Mouse (Mus musculus) forebrain, embryonic 15.5 days (tissue): ENCODE results near the gene Itgav. TPM values are rescaled to one million over a fixed set of nuclear protein-coding genes. Genes with fewer than 3 reads are reported as not detected.

Experiments
- ATAC-seq: fragments of 200-750 bp; cut with Nextera tagmentation; replicated peaks from 2 replicates; pipeline ENCODE4 v1.8.0; 2017; ENCODE audit warnings: mild to moderate bottlenecking, moderate TSS enrichment, moderate library complexity
- H3K27ac ChIP-seq: fragments of 300-500 bp; sonication (generic); replicated peaks from 2 replicates; pipeline ENCODE4 v1.5.1; 2015; ENCODE audit warnings: mild to moderate bottlenecking, inconsistent platforms
- H3K27me3 ChIP-seq: fragments of 300-500 bp; sonication (generic); 2 replicates; pipeline ENCODE4 v1.6.1; 2015; ENCODE audit warnings: inconsistent platforms
- H3K36me3 ChIP-seq: fragments of 300-500 bp; sonication (generic); 2 replicates; pipeline ENCODE4 v1.6.1; 2015; ENCODE audit warnings: mild to moderate bottlenecking, inconsistent platforms
- H3K4me1 ChIP-seq: fragments of 300-500 bp; sonication (generic); 2 replicates; pipeline ENCODE4 v1.6.1; 2015; ENCODE audit warnings: inconsistent platforms
- H3K4me2 ChIP-seq: fragments of 300-500 bp; sonication (generic); replicated peaks from 2 replicates; pipeline ENCODE4 v1.6.1; 2015; ENCODE audit warnings: mild to moderate bottlenecking, inconsistent platforms
- H3K4me3 ChIP-seq: fragments of 300-500 bp; sonication (generic); 2 replicates; pipeline ENCODE4 v1.5.1; 2015; ENCODE audit warnings: mild to moderate bottlenecking, inconsistent platforms
- H3K9ac ChIP-seq: fragments of 300-500 bp; sonication (generic); replicated peaks from 2 replicates; pipeline ENCODE4 v1.6.1; 2015; ENCODE audit warnings: mild to moderate bottlenecking, inconsistent platforms
- H3K9me3 ChIP-seq: fragments of 300-500 bp; sonication (generic); 2 replicates; pipeline ENCODE4 v1.6.1; 2016; ENCODE audit warnings: inconsistent platforms
- WGBS: fragments of 180-500 bp; shearing (Covaris S2); methylation state at CpG from one replicate; pipeline ENCODE4 v1.1.7; 2015; ENCODE audit warnings: mixed read lengths; 5-methylcytosine and 5-hydroxymethylcytosine counted together
- polyA plus RNA-seq: library from polyadenylated mRNA; unstranded; fragments of >200 nt; fragmentation: Nextera tagmentation; extraction: Ambion mirVana; gene quantifications from 2 replicates; pipeline ENCODE4 v1.2.1, GENCODE M21; 2015

The Itgav gene
- polyA plus RNA-seq, 1 experiment from 2014 or later = 19.9 TPM

- Histone ChIP-seq H3K4me1 (peaks cover 9% of the 10 kb centered on the region), H3K9ac (no peak overlapping the region), H3K4me2 (no peak overlapping the region), H3K36me3 (no peaks in the 10 kb centered on the region), H3K27me3 (no peaks in the 10 kb centered on the region), H3K4me3 (no peak overlapping the region), H3K27ac (no peak overlapping the region), H3K9me3 (no peaks in the 10 kb centered on the region)
- no peak for ATAC-seq
- 71% methylated on average over 4 of the region's 4 CpGs for WGBS
Observed at GRCm38 (mm10) chr2:83795766-83796165, 71.6 kb downstream of the Itgav start.

GRCm38 (mm10) chr2:83797902-83798497 lies 73.8 kb downstream of the Itgav start:
- Histone ChIP-seq H3K9ac (no peak overlapping the region), H3K4me2 (no peak overlapping the region), H3K36me3 (no peaks in the 10 kb centered on the region), H3K27me3 (no peaks in the 10 kb centered on the region), H3K4me3 (no peak overlapping the region), H3K4me1 (peaks cover 5% of the 10 kb centered on the region), H3K27ac (no peak overlapping the region), H3K9me3 (no peaks in the 10 kb centered on the region)
- 24% methylated on average over 9 of the region's 9 CpGs for WGBS
- ATAC-seq = peak; percentile 48; the same call in 1 of the 2 replicates

- peak within 1 kb of the TSS; percentile 62 for H3K4me3 ChIP-seq
- H3K27ac ChIP-seq = peak within 1 kb of the TSS; percentile 92
- no peaks in the 10 kb centered on the region for H3K9me3 ChIP-seq
- H3K9ac ChIP-seq = peak within 1 kb of the TSS; percentile 92
- peaks cover 30% of the 10 kb centered on the region for H3K4me1 ChIP-seq
- H3K27me3 ChIP-seq = no peaks in the 10 kb centered on the region
- peak within 1 kb of the TSS; percentile 55 for H3K4me2 ChIP-seq
- H3K36me3 ChIP-seq = no peaks in the 10 kb centered on the region
- ATAC-seq = peak; percentile 95
- under 1% methylated on average over 63 of the region's 63 CpGs for WGBS
Observed at GRCm38 (mm10) chr2:83812483-83813272, 88.5 kb downstream of the Itgav start, which contains the start of gene Fam171b. TSS of gene Fam171b (plus strand) at chr2:83812636.

GRCm38 (mm10) chr2:83813273-83813892 lies 89.2 kb downstream of the Itgav start:
- peaks cover 30% of the 10 kb centered on the region for H3K4me1 ChIP-seq
- peak overlapping the region; percentile 62 for H3K4me3 ChIP-seq
- H3K4me2 ChIP-seq = peak overlapping the region; percentile 55
- H3K36me3 ChIP-seq = no peaks in the 10 kb centered on the region
- peak; percentile 55 for ATAC-seq
- peak overlapping the region; percentile 92 for H3K27ac ChIP-seq
- H3K9me3 ChIP-seq = no peaks in the 10 kb centered on the region
- 6% methylated on average over 10 of the region's 10 CpGs for WGBS
- H3K9ac ChIP-seq = peak overlapping the region; percentile 92
- no peaks in the 10 kb centered on the region for H3K27me3 ChIP-seq

- Histone ChIP-seq H3K27ac (peak overlapping the region; percentile 92; the same call in 1 of the 2 replicates), H3K4me1 (peaks cover 30% of the 10 kb centered on the region), H3K9me3 (no peaks in the 10 kb centered on the region), H3K36me3 (no peaks in the 10 kb centered on the region), H3K27me3 (no peaks in the 10 kb centered on the region), H3K4me3 (peak overlapping the region; percentile 62), H3K4me2 (peak overlapping the region; percentile 55), H3K9ac (peak overlapping the region; percentile 92)
- 20% methylated on average over 6 of the region's 6 CpGs for WGBS
- ATAC-seq = no peak
Observed at GRCm38 (mm10) chr2:83814009-83814408, 89.8 kb downstream of the Itgav start.

- no peak overlapping the region for H3K9ac ChIP-seq
- H3K9me3 ChIP-seq = no peaks in the 10 kb centered on the region
- peaks cover 33% of the 10 kb centered on the region for H3K4me1 ChIP-seq
- no peaks in the 10 kb centered on the region for H3K36me3 ChIP-seq
- no peak overlapping the region for H3K27ac ChIP-seq
- H3K4me2 ChIP-seq = no peak overlapping the region
- 39% methylated on average over 6 of the region's 6 CpGs for WGBS
- no peaks in the 10 kb centered on the region for H3K27me3 ChIP-seq
- H3K4me3 ChIP-seq = no peak overlapping the region
- no peak for ATAC-seq
Observed at GRCm38 (mm10) chr2:83816147-83816546, 92.0 kb downstream of the Itgav start.

GRCm38 (mm10) chr2:83825161-83825560 lies 101.0 kb downstream of the Itgav start:
- no peak overlapping the region for H3K4me2 ChIP-seq
- 0 out of 2 replicates have a peak, but pooled peaks have one; percentile 32 for ATAC-seq
- no peaks in the 10 kb centered on the region for H3K9me3 ChIP-seq
- H3K4me3 ChIP-seq = no peak overlapping the region
- no peaks in the 10 kb centered on the region for H3K36me3 ChIP-seq
- H3K9ac ChIP-seq = no peak overlapping the region
- H3K4me1 ChIP-seq = peaks cover 18% of the 10 kb centered on the region
- WGBS = 50% methylated on average over 5 of the region's 5 CpGs
- H3K27ac ChIP-seq = 0 out of 2 replicates have a peak overlapping the region, but pooled peaks have one; percentile 11
- H3K27me3 ChIP-seq = no peaks in the 10 kb centered on the region

GRCm38 (mm10) chr2:83828895-83829539 lies 104.8 kb downstream of the Itgav start:
- Histone ChIP-seq H3K9me3 (no peaks in the 10 kb centered on the region), H3K27ac (peak overlapping the region; percentile 57), H3K36me3 (no peaks in the 10 kb centered on the region), H3K4me3 (no peak overlapping the region), H3K4me2 (0 out of 2 replicates have a peak overlapping the region, but pooled peaks have one; percentile 2), H3K27me3 (no peaks in the 10 kb centered on the region), H3K4me1 (peaks cover 19% of the 10 kb centered on the region), H3K9ac (no peak overlapping the region)
- peak; percentile 60 for ATAC-seq
- 6% methylated on average over 3 of the region's 3 CpGs for WGBS

- Histone ChIP-seq H3K36me3 (no peaks in the 10 kb centered on the region), H3K4me2 (no peak overlapping the region), H3K9me3 (no peaks in the 10 kb centered on the region), H3K27me3 (no peaks in the 10 kb centered on the region), H3K9ac (no peak overlapping the region), H3K4me3 (no peak overlapping the region), H3K27ac (no peak overlapping the region), H3K4me1 (peaks cover 23% of the 10 kb centered on the region)
- WGBS = 72% methylated on average over 4 of the region's 4 CpGs
- ATAC-seq = no peak
Observed at GRCm38 (mm10) chr2:83832903-83833302, 108.7 kb downstream of the Itgav start.

GRCm38 (mm10) chr2:83835313-83836070 lies 111.3 kb downstream of the Itgav start:
- 11% methylated on average over 10 of the region's 10 CpGs for WGBS
- Histone ChIP-seq H3K4me1 (peaks cover 20% of the 10 kb centered on the region), H3K9ac (0 out of 2 replicates have a peak overlapping the region, but pooled peaks have one; percentile 3), H3K9me3 (no peaks in the 10 kb centered on the region), H3K4me3 (no peak overlapping the region), H3K27ac (peak overlapping the region; percentile 62), H3K4me2 (peak overlapping the region; percentile 10), H3K36me3 (no peaks in the 10 kb centered on the region), H3K27me3 (no peaks in the 10 kb centered on the region)
- peak; percentile 24; the same call in 1 of the 2 replicates for ATAC-seq

GRCm38 (mm10) chr2:83848495-83848894 lies 124.3 kb downstream of the Itgav start:
- no peak overlapping the region for H3K27ac ChIP-seq
- peak; percentile 36 for ATAC-seq
- H3K9me3 ChIP-seq = no peaks in the 10 kb centered on the region
- 71% methylated on average over 3 of the region's 3 CpGs for WGBS
- H3K4me2 ChIP-seq = no peak overlapping the region
- H3K9ac ChIP-seq = no peak overlapping the region
- H3K4me3 ChIP-seq = no peak overlapping the region
- H3K4me1 ChIP-seq = peaks cover 7% of the 10 kb centered on the region; the same call in 1 of the 2 replicates
- H3K27me3 ChIP-seq = no peaks in the 10 kb centered on the region
- no peaks in the 10 kb centered on the region for H3K36me3 ChIP-seq
